Mouse (Mus musculus) heart, postnatal 0 days (tissue): ENCODE measurements around the gene Ywhae.

Experiments
- CTCF ChIP-seq: IDR thresholded peaks from 2 replicates; pipeline ENCODE4 v1.5.1; 2016; ENCODE audit warnings: antibody characterized with exemption, control low read depth, low read depth
- EP300 ChIP-seq: IDR thresholded peaks from 2 replicates; pipeline ENCODE4 v1.6.1; 2016; ENCODE audit warnings: antibody characterized with exemption, low read depth

- TF ChIP-seq CTCF (no peak), EP300 (no peak)
Observed at GRCm38 (mm10) chr11:75687343-75687993, 45.2 kb upstream of the Ywhae start.
